Mouse (Mus musculus) embryonic facial prominence, embryonic 13.5 days (tissue): ENCODE results near the gene Tacc3. TPM values are rescaled to one million over a fixed set of nuclear protein-coding genes. Genes with fewer than 3 reads are reported as not detected.

ENCODE experiments used
- ATAC-seq: fragments of 200-750 bp; cut with Nextera tagmentation; 2 replicates; pipeline ENCODE4 v1.8.0; 2017; ENCODE audit warnings: low read depth; ENCODE audit not compliant: insufficient number of reproducible peaks, insufficient read depth, low FRiP score, low TSS enrichment
- H3K27ac ChIP-seq: fragments of 300-500 bp; sonication (generic); 2 replicates; pipeline ENCODE4 v1.5.1; 2015; ENCODE audit warnings: moderate library complexity, mild to moderate bottlenecking, inconsistent platforms
- H3K27me3 ChIP-seq: fragments of 300-500 bp; sonication (generic); 2 replicates; pipeline ENCODE4 v1.6.1; 2015; ENCODE audit warnings: mild to moderate bottlenecking, inconsistent platforms
- H3K36me3 ChIP-seq: fragments of 300-500 bp; sonication (generic); 2 replicates; pipeline ENCODE4 v1.6.1; 2015; ENCODE audit warnings: mild to moderate bottlenecking, inconsistent platforms
- H3K4me1 ChIP-seq: fragments of 300-500 bp; sonication (generic); 2 replicates; pipeline ENCODE4 v1.6.1; 2015; ENCODE audit warnings: inconsistent platforms
- H3K4me2 ChIP-seq: fragments of 300-500 bp; sonication (generic); 2 replicates; pipeline ENCODE4 v1.6.1; 2015; ENCODE audit warnings: moderate library complexity, mild to moderate bottlenecking, inconsistent platforms
- H3K4me3 ChIP-seq: fragments of 300-500 bp; sonication (generic); 2 replicates; pipeline ENCODE4 v1.5.1; 2015; ENCODE audit warnings: mild to moderate bottlenecking, inconsistent platforms
- H3K9ac ChIP-seq: fragments of 300-500 bp; sonication (generic); 2 replicates; pipeline ENCODE4 v1.6.1; 2015; ENCODE audit warnings: mild to moderate bottlenecking, inconsistent platforms
- H3K9me3 ChIP-seq: fragments of 300-500 bp; sonication (generic); 2 replicates; pipeline ENCODE4 v1.6.1; 2016; ENCODE audit warnings: inconsistent platforms
- WGBS: fragments of 180-500 bp; shearing (Covaris S2); methylation state at CpG from one replicate; pipeline ENCODE4 v1.1.7; 2015; ENCODE audit warnings: mixed read lengths; 5-methylcytosine and 5-hydroxymethylcytosine counted together
- polyA plus RNA-seq: library from polyadenylated mRNA; unstranded; fragments of >200 nt; fragmentation: Nextera tagmentation; extraction: Ambion mirVana; gene quantifications from 2 replicates; pipeline ENCODE4 v1.2.1, GENCODE M21; 2015

The Tacc3 gene
- polyA plus RNA-seq, 1 experiment from 2014 or later, result 208 TPM

DNA sequence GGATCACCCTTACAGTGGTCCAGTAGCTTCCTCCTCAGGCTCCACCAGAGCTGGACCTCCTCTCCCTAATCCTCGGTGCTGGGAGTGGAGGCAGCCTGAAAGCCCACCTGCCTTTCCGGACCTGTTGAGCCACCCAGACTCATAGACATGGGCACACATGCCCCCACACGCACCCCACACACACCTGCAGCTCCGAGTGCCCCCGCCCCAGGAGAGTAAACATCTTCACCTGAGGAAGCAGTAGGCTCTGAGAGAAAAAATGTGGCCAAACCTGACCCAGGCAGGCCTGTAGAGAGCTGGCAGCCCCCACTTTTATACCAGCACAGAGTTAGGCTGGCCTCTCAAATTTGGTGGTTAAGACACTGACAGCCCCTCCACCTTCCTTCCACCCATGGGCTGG lies 38.5 kb downstream of the Tacc3 start:
- Histone ChIP-seq H3K27ac (peak overlapping the region; percentile 71), H3K4me3 (no peak overlapping the region)

DNA sequence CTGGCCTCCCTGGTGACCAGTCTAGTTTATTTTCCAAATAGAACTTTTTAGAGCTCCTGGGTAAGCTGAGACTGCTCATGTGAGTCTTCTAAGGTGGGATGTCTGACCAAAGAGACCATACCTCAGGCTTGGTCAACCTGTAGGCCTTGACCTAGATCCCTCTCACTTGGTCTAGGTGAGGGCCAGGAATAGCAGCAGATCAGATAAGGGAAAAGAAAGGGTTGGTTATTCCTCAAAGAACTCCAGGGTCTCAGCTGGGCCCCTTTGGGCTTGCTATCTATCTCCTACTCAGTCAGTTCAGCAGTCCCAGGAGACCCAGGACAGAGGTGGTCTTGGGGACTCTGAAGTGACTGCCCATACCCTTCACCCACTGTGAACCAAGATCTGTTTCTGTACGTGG lies 39.6 kb downstream of the Tacc3 start:
- Histone ChIP-seq H3K4me3 (no peak overlapping the region), H3K27me3 (peaks cover 11% of the 10 kb centered on the region), H3K27ac (peak overlapping the region; percentile 71), H3K9ac (no peak overlapping the region; the same call in 1 of the 2 replicates), H3K4me2 (no peak overlapping the region), H3K36me3 (no peaks in the 10 kb centered on the region), H3K9me3 (no peaks in the 10 kb centered on the region), H3K4me1 (peaks cover 86% of the 10 kb centered on the region)
- 50% methylated on average over 1 of the region's 1 CpGs for WGBS
- ATAC-seq, result no peak

More for the DNA sequence above, 38.5 kb downstream of the Tacc3 start:
- WGBS, result 47% methylated on average over 5 of the region's 5 CpGs
- Histone ChIP-seq H3K27me3 (peaks cover 11% of the 10 kb centered on the region), H3K4me2 (peak overlapping the region; percentile 87; the same call in 1 of the 2 replicates), H3K9me3 (no peaks in the 10 kb centered on the region), H3K9ac (no peak overlapping the region), H3K36me3 (no peaks in the 10 kb centered on the region), H3K4me1 (peaks cover 91% of the 10 kb centered on the region)
- ATAC-seq, result 0 out of 2 replicates have a peak, but pooled peaks have one; percentile 3

DNA sequence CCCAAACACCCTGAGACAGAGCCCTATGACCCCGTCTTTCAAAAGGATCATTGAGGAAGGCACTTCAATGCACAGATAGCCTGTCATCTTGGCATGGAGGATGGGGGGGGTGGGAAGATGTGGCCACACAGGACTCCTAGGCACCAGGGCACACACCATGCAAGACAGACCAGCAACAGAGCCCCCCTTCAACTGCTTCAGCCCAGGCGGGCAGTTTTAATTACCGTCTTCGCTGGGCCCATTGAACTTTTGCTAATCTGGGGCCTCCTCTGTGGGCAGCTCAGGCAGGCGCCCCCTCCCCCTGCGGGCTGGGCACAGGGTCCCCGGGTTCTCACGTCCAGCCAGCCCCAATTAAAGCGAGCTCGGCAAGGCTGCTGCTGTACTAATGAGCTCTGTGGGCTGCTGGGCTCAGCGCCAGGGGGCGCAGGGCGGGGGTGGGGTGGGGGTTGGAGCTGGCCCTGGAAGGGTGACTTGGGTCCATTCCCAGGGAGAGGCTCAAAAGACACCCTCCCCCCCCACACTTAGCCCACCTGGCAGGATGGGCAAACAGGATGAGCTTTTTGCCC lies 40.1 kb downstream of the Tacc3 start:
- peak overlapping the region; percentile 17; the same call in 1 of the 2 replicates for H3K9ac ChIP-seq
- no peak for ATAC-seq
- H3K4me1 ChIP-seq, result peaks cover 81% of the 10 kb centered on the region
- H3K27ac ChIP-seq, result peak overlapping the region; percentile 71; the same call in 1 of the 2 replicates
- WGBS, result 26% methylated on average over 12 of the region's 13 CpGs
- no peak overlapping the region for H3K4me3 ChIP-seq
- peaks cover 11% of the 10 kb centered on the region for H3K27me3 ChIP-seq
- H3K36me3 ChIP-seq, result no peaks in the 10 kb centered on the region
- H3K9me3 ChIP-seq, result no peaks in the 10 kb centered on the region
- H3K4me2 ChIP-seq, result no peak overlapping the region; the same call in 1 of the 2 replicates

DNA sequence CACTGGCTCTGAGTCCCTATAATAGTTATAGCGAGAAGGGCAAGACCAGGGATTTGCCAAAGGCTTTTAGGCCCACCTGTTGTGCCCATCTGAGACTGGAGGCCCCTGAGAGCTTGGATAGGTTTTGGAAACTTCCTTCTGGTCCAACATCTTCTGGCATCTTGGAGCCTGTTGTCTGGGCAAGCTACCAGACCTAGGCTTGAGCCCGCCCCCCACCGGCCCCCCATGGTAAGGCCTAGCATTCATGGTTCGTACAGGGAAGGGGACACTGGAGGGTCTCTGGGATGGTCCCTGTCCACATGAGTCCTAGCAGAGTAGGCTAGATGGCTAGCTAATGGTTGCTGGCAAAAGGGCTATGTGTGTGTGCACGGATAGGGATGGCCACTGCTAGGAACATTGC lies 40.7 kb downstream of the Tacc3 start:
- ATAC-seq, result no peak
- Histone ChIP-seq H3K36me3 (no peaks in the 10 kb centered on the region), H3K9ac (no peak overlapping the region), H3K27ac (no peak overlapping the region), H3K27me3 (peaks cover 11% of the 10 kb centered on the region), H3K9me3 (no peaks in the 10 kb centered on the region), H3K4me2 (no peak overlapping the region), H3K4me1 (peaks cover 77% of the 10 kb centered on the region), H3K4me3 (no peak overlapping the region)
- 84% methylated on average over 5 of the region's 5 CpGs for WGBS

DNA sequence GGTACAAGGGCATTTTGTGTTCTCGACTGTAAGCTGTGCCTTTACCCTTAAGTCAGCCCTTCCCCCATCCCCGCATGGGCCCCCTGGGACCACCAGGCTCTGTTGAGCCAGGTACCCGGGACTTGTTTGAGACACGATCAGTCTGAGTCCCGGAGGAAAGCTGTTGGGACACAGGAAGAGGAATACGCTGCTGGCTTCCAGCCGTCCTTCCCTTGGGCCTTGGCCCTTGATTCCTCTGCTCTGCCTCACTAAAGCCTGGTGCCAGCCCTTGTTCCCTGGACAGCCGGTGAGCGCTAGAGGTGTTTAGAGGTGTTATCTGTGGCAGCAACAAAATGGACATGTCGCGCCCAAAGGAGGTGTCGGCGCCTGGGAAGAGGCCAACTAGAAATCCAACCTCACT lies 42.1 kb downstream of the Tacc3 start:
- no peak overlapping the region for H3K27ac ChIP-seq
- H3K36me3 ChIP-seq, result no peaks in the 10 kb centered on the region
- no peaks in the 10 kb centered on the region for H3K9me3 ChIP-seq
- ATAC-seq, result no peak
- 35% methylated on average over 13 of the region's 13 CpGs for WGBS
- H3K4me3 ChIP-seq, result no peak overlapping the region
- no peak overlapping the region for H3K4me2 ChIP-seq
- no peak overlapping the region for H3K9ac ChIP-seq
- H3K4me1 ChIP-seq, result peaks cover 73% of the 10 kb centered on the region
- peaks cover 6% of the 10 kb centered on the region for H3K27me3 ChIP-seq

DNA sequence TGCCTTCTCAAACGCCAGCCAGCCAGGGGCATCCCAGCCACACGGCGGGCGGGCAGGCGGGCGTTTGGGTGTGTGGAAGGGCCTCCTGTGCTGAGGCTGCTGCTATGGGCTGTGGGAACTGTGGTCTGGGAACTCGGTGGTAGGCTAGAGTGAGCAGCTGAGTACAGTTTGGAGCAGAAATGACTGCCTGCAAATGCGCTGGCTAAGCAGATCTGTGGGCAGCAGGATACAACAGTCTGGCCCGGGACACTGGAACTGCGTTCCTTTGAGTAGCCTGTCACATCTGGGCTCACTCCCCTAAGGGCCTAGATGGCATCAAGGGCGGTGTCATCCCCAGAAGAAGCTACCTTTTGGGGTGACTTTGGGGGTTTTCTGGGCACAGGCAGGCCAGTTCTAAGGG lies 43.9 kb downstream of the Tacc3 start:
- no peak for ATAC-seq
- H3K9me3 ChIP-seq, result no peaks in the 10 kb centered on the region
- no peak overlapping the region for H3K9ac ChIP-seq
- H3K4me2 ChIP-seq, result no peak overlapping the region
- H3K4me3 ChIP-seq, result no peak overlapping the region
- H3K4me1 ChIP-seq, result peaks cover 67% of the 10 kb centered on the region
- 78% methylated on average over 11 of the region's 11 CpGs for WGBS
- H3K27me3 ChIP-seq, result no peaks in the 10 kb centered on the region; the same call in 1 of the 2 replicates
- no peak overlapping the region for H3K27ac ChIP-seq
- H3K36me3 ChIP-seq, result no peaks in the 10 kb centered on the region

DNA sequence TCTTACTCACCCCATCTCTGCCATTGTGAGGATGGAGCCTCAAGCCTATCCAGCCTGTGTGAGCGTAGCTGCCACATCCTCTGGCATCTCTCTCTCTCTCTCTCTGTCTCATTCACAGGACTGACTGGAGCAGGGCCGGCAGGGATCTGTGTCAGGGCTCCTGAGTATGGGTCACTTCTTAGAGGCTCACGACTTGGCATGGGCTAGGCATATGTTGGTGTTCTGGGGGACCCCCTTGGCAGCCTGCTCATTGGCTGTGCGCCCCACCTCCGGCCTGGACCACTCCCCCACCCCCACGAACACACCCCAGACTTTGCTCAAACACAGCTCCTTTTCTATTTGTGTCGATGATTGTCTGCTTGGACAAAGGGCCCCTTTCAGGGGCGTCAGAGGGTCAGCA lies 46.1 kb downstream of the Tacc3 start:
- peaks cover 46% of the 10 kb centered on the region for H3K4me1 ChIP-seq
- H3K9ac ChIP-seq, result no peak overlapping the region
- no peak for ATAC-seq
- H3K27ac ChIP-seq, result no peak overlapping the region
- 45% methylated on average over 8 of the region's 8 CpGs for WGBS
- H3K36me3 ChIP-seq, result no peaks in the 10 kb centered on the region
- no peaks in the 10 kb centered on the region for H3K9me3 ChIP-seq
- H3K4me3 ChIP-seq, result no peak overlapping the region
- H3K4me2 ChIP-seq, result no peak overlapping the region
- H3K27me3 ChIP-seq, result no peaks in the 10 kb centered on the region; the same call in 1 of the 2 replicates

DNA sequence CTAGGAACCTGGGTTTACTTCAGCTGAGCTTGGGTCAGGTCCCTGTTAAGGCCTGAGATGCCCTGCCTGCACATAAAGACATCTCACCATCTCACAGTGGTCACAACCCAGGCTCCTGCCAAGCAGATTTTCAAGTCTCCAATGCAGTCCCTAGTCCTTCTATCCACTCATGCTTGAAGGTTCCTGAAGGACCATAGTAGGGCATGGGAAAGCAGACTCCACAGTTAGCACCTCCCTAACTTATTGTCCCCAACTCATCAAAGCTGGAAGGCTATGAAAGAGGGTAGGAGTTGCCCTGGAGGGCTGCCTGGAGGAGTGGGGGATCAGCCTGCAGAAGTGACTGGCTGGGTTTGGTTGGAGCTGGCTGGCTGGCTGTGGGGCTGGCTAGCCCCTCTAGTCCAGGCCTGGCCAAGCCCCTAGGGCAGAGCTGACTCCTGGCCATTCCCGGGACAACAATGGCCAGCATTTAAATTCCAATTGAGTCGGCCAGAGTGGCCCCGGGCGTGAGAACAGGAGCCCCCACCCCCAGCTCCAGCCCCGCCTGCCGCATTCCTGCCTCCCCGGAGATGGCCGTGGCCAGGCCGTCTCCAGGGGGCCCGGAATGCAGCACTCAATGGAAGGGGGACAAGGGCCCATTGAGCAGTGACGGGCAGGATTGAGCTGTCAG lies 47.1 kb downstream of the Tacc3 start:
- 6% methylated on average over 9 of the region's 11 CpGs for WGBS
- ATAC-seq, result no peak
- no peaks in the 10 kb centered on the region for H3K36me3 ChIP-seq
- 0 out of 2 replicates have a peak overlapping the region, but pooled peaks have one; percentile 16 for H3K9ac ChIP-seq
- H3K4me3 ChIP-seq, result no peak overlapping the region
- no peak overlapping the region; the same call in 1 of the 2 replicates for H3K4me2 ChIP-seq
- no peak overlapping the region for H3K27ac ChIP-seq
- no peaks in the 10 kb centered on the region for H3K9me3 ChIP-seq
- H3K4me1 ChIP-seq, result peaks cover 35% of the 10 kb centered on the region
- no peaks in the 10 kb centered on the region; the same call in 1 of the 2 replicates for H3K27me3 ChIP-seq

DNA sequence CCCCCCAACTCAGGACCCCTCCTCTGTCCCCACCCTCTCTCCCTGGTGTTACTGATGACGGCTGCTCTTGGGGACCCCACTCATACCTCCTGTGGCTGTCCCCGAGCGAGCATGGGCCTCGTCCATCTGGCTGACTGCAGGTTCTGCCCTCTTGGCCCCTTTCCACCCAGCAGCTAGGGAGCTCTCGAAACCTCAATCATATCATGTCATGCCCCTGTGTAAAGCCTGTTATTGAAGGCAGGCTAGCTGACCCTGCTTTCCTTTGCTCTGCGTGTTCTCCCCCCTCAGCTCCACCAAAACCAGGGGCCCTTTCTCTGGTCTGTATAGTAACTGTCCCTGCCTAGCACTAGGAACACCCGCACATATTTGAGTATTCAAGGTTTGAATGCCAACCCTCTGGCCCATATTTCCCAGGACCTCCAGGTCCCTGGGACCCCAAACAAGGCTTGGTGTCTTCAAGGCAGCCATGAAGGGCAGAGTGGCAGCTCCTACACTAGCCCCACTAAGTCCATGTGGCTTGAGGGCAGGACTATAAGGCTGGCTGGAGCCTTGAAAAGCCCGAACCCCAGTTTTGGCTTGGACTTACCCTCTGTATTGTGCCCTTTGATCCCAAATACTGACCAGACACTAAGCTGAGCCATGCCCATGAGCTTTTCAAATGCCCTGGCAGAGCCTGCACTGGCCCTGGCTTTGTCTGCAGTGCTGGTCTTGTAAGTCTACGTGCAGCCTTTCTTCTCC lies 47.9 kb downstream of the Tacc3 start:
- H3K27ac ChIP-seq, result no peak overlapping the region
- WGBS, result 31% methylated on average over 9 of the region's 9 CpGs
- H3K9ac ChIP-seq, result 0 out of 2 replicates have a peak overlapping the region, but pooled peaks have one; percentile 16
- peaks cover 28% of the 10 kb centered on the region for H3K4me1 ChIP-seq
- H3K4me3 ChIP-seq, result no peak overlapping the region
- H3K9me3 ChIP-seq, result no peaks in the 10 kb centered on the region
- H3K36me3 ChIP-seq, result no peaks in the 10 kb centered on the region
- H3K27me3 ChIP-seq, result no peaks in the 10 kb centered on the region; the same call in 1 of the 2 replicates
- ATAC-seq, result no peak
- H3K4me2 ChIP-seq, result no peak overlapping the region; the same call in 1 of the 2 replicates

DNA sequence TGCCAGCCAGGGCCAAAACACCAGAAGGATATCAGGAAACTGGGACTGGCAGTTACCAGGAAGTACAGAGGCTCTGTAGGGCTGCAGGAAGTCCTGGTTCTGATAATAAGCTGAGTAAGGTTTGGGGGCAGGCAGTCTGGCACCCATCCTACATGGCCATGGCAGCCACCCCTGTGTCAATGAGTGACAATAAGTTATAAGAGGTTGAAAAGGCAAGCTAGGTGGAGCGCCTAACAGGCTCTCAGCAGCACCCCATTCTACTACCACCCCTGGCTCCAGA lies 48.4 kb downstream of the Tacc3 start:
- Histone ChIP-seq H3K27ac (no peak overlapping the region), H3K4me2 (no peak overlapping the region), H3K4me1 (peaks cover 23% of the 10 kb centered on the region), H3K36me3 (no peaks in the 10 kb centered on the region), H3K27me3 (no peaks in the 10 kb centered on the region; the same call in 1 of the 2 replicates), H3K4me3 (no peak overlapping the region), H3K9me3 (no peaks in the 10 kb centered on the region), H3K9ac (no peak overlapping the region)
- 96% methylated on average over 1 of the region's 1 CpGs for WGBS
- ATAC-seq, result no peak

DNA sequence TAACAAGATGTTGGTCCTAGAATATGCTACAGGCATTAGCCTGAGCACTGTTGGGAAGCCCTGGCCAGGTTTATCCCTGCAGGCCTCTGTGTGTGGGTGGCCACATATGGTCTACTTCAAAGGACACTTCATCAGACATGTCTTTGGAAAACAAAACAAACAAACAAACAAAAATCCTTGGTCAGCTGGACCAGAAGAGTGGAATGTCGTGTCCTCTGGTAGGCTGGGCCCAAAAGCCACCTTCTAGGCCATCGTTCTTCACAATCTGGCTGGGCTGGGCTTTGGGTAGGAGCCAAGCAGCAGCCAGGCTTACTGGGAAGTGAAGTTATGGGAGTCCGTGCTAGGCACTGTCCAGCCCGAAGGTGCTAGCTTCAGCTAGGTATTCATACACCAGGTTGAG lies 49.2 kb downstream of the Tacc3 start:
- H3K27ac ChIP-seq, result no peak overlapping the region
- no peak overlapping the region for H3K9ac ChIP-seq
- WGBS, result 67% methylated on average over 4 of the region's 4 CpGs
- H3K36me3 ChIP-seq, result no peaks in the 10 kb centered on the region
- peaks cover 22% of the 10 kb centered on the region for H3K4me1 ChIP-seq
- no peaks in the 10 kb centered on the region for H3K9me3 ChIP-seq
- no peak overlapping the region for H3K4me2 ChIP-seq
- H3K4me3 ChIP-seq, result no peak overlapping the region
- H3K27me3 ChIP-seq, result no peaks in the 10 kb centered on the region
- ATAC-seq, result no peak

DNA sequence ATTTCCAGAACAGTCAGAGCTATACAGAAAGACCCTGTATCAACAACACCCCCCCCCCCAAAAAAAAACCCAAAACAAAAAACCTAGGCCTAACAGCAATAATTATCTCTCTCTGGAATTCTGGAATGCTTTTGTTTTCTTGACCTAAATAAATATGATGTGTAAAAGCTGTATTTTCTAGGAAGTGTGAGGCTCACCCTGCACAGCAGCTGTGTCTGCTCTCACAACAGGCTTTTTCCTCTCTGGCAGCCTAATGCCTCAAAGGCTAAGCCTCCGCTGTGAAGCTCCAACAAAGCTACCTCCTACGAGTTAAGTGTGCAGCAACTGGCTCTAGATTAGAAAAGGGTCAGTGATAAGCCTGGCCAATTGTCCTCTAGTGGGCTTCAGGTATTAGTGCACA lies 51.1 kb downstream of the Tacc3 start:
- 50% methylated on average over 2 of the region's 2 CpGs for WGBS
- H3K4me1 ChIP-seq, result peaks cover 18% of the 10 kb centered on the region
- no peak overlapping the region for H3K27ac ChIP-seq
- H3K27me3 ChIP-seq, result no peaks in the 10 kb centered on the region
- no peak for ATAC-seq
- no peaks in the 10 kb centered on the region for H3K36me3 ChIP-seq
- no peak overlapping the region for H3K9ac ChIP-seq
- H3K9me3 ChIP-seq, result no peaks in the 10 kb centered on the region
- no peak overlapping the region for H3K4me2 ChIP-seq
- no peak overlapping the region for H3K4me3 ChIP-seq
